Mouse (Mus musculus) limb, embryonic 13.5 days (tissue): ENCODE measurements around the gene Tdrd1. TPM values are rescaled to one million over a fixed set of nuclear protein-coding genes. Genes with fewer than 3 reads are reported as not detected.

ENCODE experiments used
- ATAC-seq: fragments of 200-750 bp; cut with Nextera tagmentation; 2 replicates; pipeline ENCODE4 v1.8.0; 2017; ENCODE audit warnings: low read depth, moderate number of reproducible peaks, moderate TSS enrichment; ENCODE audit not compliant: low FRiP score
- H3K27ac ChIP-seq: fragments of 300-500 bp; sonication (generic); 2 replicates; pipeline ENCODE4 v1.5.1; 2015; ENCODE audit warnings: inconsistent platforms, mild to moderate bottlenecking, moderate library complexity
- H3K27me3 ChIP-seq: fragments of 300-500 bp; sonication (generic); 2 replicates; pipeline ENCODE4 v1.6.1; 2015; ENCODE audit warnings: mild to moderate bottlenecking, inconsistent platforms
- H3K36me3 ChIP-seq: fragments of 300-500 bp; sonication (generic); 2 replicates; pipeline ENCODE4 v1.6.1; 2015; ENCODE audit warnings: inconsistent platforms, mild to moderate bottlenecking, moderate library complexity
- H3K4me1 ChIP-seq: fragments of 300-500 bp; sonication (generic); 2 replicates; pipeline ENCODE4 v1.6.1; 2015; ENCODE audit warnings: inconsistent platforms
- H3K4me2 ChIP-seq: fragments of 300-500 bp; sonication (generic); replicated peaks from 2 replicates; pipeline ENCODE4 v1.6.1; 2015; ENCODE audit warnings: inconsistent platforms, mild to moderate bottlenecking, moderate library complexity
- H3K4me3 ChIP-seq: fragments of 300-500 bp; sonication (generic); 2 replicates; pipeline ENCODE4 v1.5.1; 2015; ENCODE audit warnings: moderate library complexity, mild to moderate bottlenecking, inconsistent platforms
- H3K9ac ChIP-seq: fragments of 300-500 bp; sonication (generic); 2 replicates; pipeline ENCODE4 v1.6.1; 2015; ENCODE audit warnings: mild to moderate bottlenecking, inconsistent platforms
- H3K9me3 ChIP-seq: fragments of 300-500 bp; sonication (generic); 2 replicates; pipeline ENCODE4 v1.6.1; 2016; ENCODE audit warnings: inconsistent platforms
- WGBS: fragments of 180-500 bp; shearing (Covaris S2); methylation state at CpG from one replicate; pipeline ENCODE4 v1.1.7; 2015; 5-methylcytosine and 5-hydroxymethylcytosine counted together
- polyA plus RNA-seq: library from polyadenylated mRNA; unstranded; fragments of >200 nt; fragmentation: Nextera tagmentation; extraction: Ambion mirVana; gene quantifications from 2 replicates; pipeline ENCODE4 v1.2.1, GENCODE M21; 2015

The Tdrd1 gene
- polyA plus RNA-seq, 1 experiment from 2014 or later, result 2.2 TPM

DNA sequence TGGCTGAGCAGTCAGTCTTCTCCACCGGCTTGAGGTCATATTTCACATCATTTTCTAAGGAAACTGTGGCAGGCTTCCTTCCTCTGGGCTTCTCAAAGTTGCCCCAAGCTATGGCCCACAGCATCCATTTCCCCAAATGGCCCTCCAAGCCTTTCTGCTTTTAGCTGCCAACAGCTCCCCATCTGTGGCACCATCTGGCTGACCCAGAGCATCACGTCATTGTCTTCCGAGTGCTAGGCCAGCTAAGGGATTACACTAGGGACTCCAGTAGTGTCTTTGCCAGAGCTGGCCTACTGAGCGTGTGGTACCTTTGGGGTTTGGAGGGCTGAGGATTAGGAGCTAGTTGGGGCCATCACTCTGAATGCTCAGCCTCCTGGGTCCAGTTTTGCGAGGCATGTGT lies 66.6 kb downstream of the Tdrd1 start:
- Histone ChIP-seq H3K36me3 (no peaks in the 10 kb centered on the region), H3K27ac (no peak overlapping the region), H3K4me2 (no peak overlapping the region), H3K27me3 (no peaks in the 10 kb centered on the region), H3K4me1 (peaks cover 24% of the 10 kb centered on the region), H3K4me3 (no peak overlapping the region), H3K9me3 (no peaks in the 10 kb centered on the region), H3K9ac (no peak overlapping the region)
- 78% methylated on average over 5 of the region's 5 CpGs for WGBS
- no peak for ATAC-seq

DNA sequence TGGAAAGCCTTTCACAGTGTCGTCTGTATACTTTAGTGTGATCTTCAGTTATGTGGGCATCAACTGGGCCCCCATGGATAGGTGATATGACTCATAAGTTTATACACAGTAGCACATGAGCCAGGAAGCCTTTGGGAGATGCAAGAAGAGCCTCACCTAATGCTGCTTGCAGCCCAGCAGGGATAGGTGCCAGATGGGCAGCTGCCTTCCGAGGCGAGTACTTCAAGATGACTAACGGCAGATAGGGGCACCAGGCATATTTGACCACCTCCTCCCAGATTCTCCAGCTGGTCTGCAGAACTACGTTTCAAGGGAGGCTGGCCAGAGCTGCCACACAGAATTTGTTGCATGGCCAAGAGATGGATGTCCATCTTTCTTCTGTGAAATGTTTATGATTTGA lies 67.3 kb downstream of the Tdrd1 start:
- ATAC-seq, result no peak
- WGBS, result 77% methylated on average over 5 of the region's 5 CpGs
- Histone ChIP-seq H3K27ac (no peak overlapping the region), H3K9me3 (no peaks in the 10 kb centered on the region), H3K4me2 (no peak overlapping the region), H3K36me3 (no peaks in the 10 kb centered on the region), H3K27me3 (no peaks in the 10 kb centered on the region), H3K4me3 (no peak overlapping the region), H3K9ac (no peak overlapping the region), H3K4me1 (peaks cover 21% of the 10 kb centered on the region)

DNA sequence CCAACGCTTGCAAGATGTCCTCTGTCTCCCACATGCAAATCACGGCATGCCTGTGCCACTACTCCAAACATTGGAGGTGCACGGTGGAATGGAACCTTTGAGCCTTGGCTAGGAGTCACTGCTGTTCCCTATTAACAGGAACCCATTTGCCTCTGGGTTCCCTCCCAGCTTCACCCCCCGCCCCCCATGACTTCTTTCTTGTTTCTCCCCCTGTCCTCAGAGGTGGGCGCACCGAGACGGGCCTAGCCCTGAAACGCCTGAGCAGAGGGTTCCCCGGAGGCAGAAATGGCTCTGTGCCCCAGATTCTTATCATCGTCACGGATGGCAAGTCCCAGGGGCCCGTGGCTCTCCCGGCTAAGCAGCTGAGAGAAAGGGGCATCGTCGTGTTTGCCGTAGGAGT lies 71.6 kb downstream of the Tdrd1 start:
- Histone ChIP-seq H3K4me1 (no peaks in the 10 kb centered on the region; the same call in 1 of the 2 replicates), H3K9me3 (no peaks in the 10 kb centered on the region), H3K4me2 (no peak overlapping the region), H3K4me3 (no peak overlapping the region), H3K9ac (no peak overlapping the region), H3K27ac (no peak overlapping the region), H3K27me3 (0 out of 2 replicates have a peak, but pooled peaks cover 4% of the 10 kb centered on the region), H3K36me3 (no peaks in the 10 kb centered on the region)
- 86% methylated on average over 16 of the region's 16 CpGs for WGBS
- ATAC-seq, result no peak

DNA sequence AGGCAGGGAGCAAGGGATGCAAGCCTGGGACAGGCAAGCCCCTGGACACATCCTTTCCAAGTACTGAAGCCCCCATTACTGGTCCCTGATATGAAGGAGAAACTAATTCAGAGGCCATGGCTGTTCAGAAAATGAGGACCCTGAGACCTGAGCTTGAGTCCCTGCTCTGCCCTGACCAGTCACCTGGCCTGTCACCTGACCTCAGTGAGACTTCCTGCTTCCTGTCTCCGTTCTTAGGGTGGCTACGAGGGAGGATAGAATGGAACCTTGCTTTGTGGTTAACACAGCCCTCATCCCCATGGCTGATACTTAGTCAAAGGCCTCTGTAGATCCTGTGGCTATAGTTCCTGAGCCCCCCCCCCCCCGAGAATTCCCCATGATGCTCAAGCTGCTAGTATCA lies 78.1 kb downstream of the Tdrd1 start:
- H3K27me3 ChIP-seq, result 0 out of 2 replicates have a peak, but pooled peaks cover 4% of the 10 kb centered on the region
- peaks cover 9% of the 10 kb centered on the region for H3K4me1 ChIP-seq
- ATAC-seq, result no peak
- no peaks in the 10 kb centered on the region for H3K9me3 ChIP-seq
- no peaks in the 10 kb centered on the region for H3K36me3 ChIP-seq
- WGBS, result 82% methylated on average over 3 of the region's 3 CpGs
- H3K4me3 ChIP-seq, result no peak overlapping the region
- H3K9ac ChIP-seq, result no peak overlapping the region
- H3K27ac ChIP-seq, result no peak overlapping the region
- H3K4me2 ChIP-seq, result no peak overlapping the region

DNA sequence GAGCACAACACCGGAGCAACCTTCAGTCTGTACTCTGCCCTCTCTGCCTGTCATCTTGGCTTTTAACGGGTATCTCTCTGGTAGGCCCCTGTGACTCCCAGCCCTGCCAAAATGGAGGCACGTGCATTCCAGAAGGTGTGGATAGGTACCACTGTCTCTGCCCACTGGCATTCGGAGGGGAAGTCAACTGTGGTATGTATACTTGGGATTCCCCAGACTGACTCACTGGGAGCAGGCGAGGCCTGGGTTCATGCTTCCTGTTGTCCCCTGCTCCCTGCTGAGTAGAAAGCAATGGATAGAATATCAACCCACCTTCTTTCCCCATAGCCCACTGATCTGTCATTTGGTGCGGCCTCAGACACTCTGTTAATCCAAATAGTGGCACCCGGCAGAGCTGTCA lies 79.4 kb downstream of the Tdrd1 start:
- Histone ChIP-seq H3K9ac (no peak overlapping the region), H3K27me3 (0 out of 2 replicates have a peak, but pooled peaks cover 4% of the 10 kb centered on the region), H3K36me3 (no peaks in the 10 kb centered on the region), H3K9me3 (no peaks in the 10 kb centered on the region), H3K4me1 (peaks cover 9% of the 10 kb centered on the region), H3K27ac (no peak overlapping the region), H3K4me3 (no peak overlapping the region), H3K4me2 (no peak overlapping the region)
- WGBS, result 89% methylated on average over 7 of the region's 7 CpGs
- ATAC-seq, result no peak

DNA sequence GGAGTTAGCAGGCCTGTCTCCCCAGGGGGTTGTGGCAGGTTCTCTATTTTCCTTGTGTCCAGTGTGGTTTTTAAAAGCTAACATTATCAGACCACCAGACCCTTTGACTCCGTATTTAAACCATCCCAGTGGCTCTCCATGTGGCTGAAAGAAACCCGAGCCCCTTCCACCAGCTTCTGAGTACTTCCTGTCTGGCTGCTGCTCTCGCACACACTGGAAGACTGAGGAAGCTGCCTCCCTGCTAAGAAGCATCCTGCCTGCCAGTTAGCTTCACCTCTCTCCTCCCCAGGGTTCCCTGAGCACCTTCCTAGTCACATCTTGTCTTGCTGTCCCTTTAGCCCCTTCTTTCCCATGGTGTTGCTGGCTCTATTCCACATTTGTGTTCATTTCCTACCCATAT lies 81.8 kb downstream of the Tdrd1 start:
- Histone ChIP-seq H3K4me3 (no peak overlapping the region), H3K27me3 (no peaks in the 10 kb centered on the region), H3K4me1 (peaks cover 18% of the 10 kb centered on the region), H3K36me3 (no peaks in the 10 kb centered on the region), H3K9me3 (no peaks in the 10 kb centered on the region), H3K4me2 (no peak overlapping the region), H3K27ac (no peak overlapping the region), H3K9ac (no peak overlapping the region)
- WGBS, result 15% methylated on average over 3 of the region's 3 CpGs
- ATAC-seq, result no peak

DNA sequence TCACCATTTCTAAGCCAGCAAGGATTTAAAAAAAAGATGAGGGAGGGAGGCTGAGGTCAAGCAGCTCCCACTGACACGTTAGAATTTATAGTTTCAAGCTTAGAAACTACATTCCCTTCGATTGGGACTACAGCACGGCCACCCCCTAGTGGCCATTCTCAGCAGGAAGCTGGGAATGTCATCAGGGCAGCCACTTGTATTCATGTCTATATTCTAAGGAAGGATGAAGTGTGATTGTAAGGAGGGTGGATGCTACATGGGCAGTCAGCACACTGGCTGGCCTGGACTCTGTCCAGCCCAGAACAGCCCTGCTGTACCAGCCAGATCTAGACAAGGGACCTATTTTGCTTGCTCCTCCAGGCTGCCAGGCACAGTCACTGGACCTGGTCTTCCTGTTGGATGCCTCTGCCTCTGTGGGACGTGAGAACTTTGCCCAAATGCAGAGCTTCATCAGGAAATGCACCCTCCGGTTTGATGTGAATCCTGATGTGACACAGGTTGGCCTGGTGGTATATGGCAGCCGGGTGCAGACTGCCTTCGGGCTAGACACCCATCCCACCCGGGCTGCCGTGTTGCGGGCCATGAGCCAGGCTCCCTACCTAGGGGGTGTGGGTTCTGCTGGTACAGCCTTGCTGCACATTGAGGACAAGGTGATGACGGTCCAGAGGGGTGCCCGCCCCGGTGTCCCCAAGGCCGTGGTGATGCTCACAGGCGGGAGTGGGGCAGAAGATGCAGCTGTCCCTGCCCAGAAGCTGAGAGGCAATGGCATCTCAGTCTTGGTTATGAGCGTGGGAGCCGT lies 82.7 kb downstream of the Tdrd1 start:
- Histone ChIP-seq H3K36me3 (no peaks in the 10 kb centered on the region), H3K4me3 (no peak overlapping the region), H3K9ac (no peak overlapping the region), H3K4me2 (no peak overlapping the region), H3K27ac (no peak overlapping the region), H3K4me1 (peaks cover 18% of the 10 kb centered on the region), H3K9me3 (no peaks in the 10 kb centered on the region), H3K27me3 (no peaks in the 10 kb centered on the region)
- ATAC-seq, result no peak
- WGBS, result 74% methylated on average over 17 of the region's 17 CpGs

DNA sequence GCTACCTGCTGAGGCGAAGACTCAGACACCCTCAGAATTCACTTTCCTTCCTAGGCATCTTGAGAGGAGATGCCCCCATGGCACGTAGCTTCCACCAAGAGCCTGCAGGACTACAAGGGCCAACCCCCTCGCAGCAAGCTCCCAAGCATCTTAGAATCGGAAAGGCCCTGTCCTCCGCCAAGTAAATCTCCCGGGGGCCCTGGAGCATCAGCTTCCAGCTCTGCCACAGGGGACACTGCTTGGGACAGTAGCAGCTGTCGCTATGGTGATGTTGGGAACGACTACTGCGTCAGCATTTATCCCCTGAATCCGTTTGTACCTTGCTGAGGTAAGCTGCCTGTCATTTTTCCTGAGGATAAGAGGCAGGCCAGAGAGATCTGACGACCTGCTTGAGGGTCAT lies 84.6 kb downstream of the Tdrd1 start:
- 62% methylated on average over 11 of the region's 11 CpGs for WGBS
- Histone ChIP-seq H3K9me3 (peaks cover 7% of the 10 kb centered on the region; the same call in 1 of the 2 replicates), H3K9ac (no peak overlapping the region), H3K4me3 (no peak overlapping the region), H3K36me3 (peaks cover 6% of the 10 kb centered on the region; the same call in 1 of the 2 replicates), H3K4me1 (peaks cover 18% of the 10 kb centered on the region), H3K27ac (no peak overlapping the region), H3K4me2 (no peak overlapping the region), H3K27me3 (no peaks in the 10 kb centered on the region)
- no peak for ATAC-seq

DNA sequence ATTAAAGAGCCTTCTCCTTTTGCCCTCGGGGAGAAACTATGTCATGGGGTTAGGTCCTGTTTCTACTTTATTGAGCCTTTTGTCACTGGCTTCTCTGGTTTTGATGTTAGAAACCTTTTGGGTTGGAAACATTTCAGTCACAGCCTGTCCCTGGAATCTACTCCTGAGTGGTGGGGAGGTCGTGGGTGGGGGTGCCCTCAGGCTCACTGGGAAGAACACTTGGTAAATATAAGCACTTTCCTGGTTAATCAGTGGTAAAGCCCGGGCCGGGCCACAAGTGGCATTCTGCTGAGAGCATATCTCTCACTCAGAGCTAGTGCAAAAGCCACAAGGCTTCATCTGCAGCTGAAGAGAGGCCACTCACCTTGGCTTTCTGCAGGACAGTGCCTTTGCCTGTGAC lies 87.8 kb downstream of the Tdrd1 start:
- WGBS, result 78% methylated on average over 4 of the region's 4 CpGs
- no peak overlapping the region for H3K4me2 ChIP-seq
- H3K9ac ChIP-seq, result no peak overlapping the region
- H3K9me3 ChIP-seq, result peaks cover 7% of the 10 kb centered on the region; the same call in 1 of the 2 replicates
- peaks cover 9% of the 10 kb centered on the region for H3K4me1 ChIP-seq
- H3K27ac ChIP-seq, result no peak overlapping the region
- no peaks in the 10 kb centered on the region for H3K27me3 ChIP-seq
- H3K4me3 ChIP-seq, result no peak overlapping the region
- peaks cover 6% of the 10 kb centered on the region; the same call in 1 of the 2 replicates for H3K36me3 ChIP-seq
- no peak for ATAC-seq

DNA sequence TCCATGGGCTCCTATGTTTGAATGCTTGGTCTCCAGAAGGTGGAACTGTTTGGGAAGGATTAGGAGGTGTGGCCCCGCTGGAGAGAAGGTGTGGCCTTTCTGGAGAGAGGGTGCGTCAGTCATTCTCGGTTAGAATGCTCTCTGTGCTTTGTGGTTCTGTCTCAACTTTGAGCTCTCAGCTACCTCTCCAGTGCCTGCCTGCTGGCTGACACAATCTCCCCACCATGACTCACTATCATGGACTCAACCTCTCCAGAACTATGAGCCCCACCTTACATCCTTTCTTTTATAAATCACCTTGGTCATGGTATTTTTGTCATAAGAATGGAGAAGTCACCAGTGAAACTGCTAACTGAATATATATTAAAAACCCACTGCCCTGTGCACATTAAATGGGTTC lies 88.6 kb downstream of the Tdrd1 start:
- 96% methylated on average over 3 of the region's 3 CpGs for WGBS
- H3K4me2 ChIP-seq, result no peak overlapping the region
- peaks cover 6% of the 10 kb centered on the region; the same call in 1 of the 2 replicates for H3K36me3 ChIP-seq
- H3K4me1 ChIP-seq, result peaks cover 9% of the 10 kb centered on the region
- no peak overlapping the region for H3K9ac ChIP-seq
- H3K27ac ChIP-seq, result no peak overlapping the region
- peaks cover 7% of the 10 kb centered on the region; the same call in 1 of the 2 replicates for H3K9me3 ChIP-seq
- ATAC-seq, result no peak
- no peak overlapping the region for H3K4me3 ChIP-seq
- no peaks in the 10 kb centered on the region for H3K27me3 ChIP-seq

DNA sequence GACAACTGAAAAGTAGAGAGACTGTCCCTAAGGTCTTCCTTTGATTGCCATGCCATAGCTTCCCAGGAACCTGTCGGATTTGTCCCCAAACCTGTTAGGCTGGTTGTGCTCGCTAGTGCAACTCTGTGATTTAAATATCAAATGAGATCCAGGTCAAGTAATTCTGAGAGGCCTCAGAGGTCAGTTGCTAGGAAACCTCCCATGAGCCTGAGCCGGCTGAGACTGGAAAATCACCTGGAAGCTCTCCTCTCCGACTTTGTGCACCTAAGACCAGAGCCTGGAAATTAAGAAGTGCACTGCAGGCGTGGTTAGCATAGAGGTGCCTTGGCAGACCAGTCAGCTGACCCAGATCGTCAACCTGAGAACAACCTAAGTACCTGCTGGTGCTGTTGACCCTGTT lies 89.1 kb downstream of the Tdrd1 start:
- H3K9ac ChIP-seq, result no peak overlapping the region
- H3K4me3 ChIP-seq, result no peak overlapping the region
- no peak for ATAC-seq
- H3K9me3 ChIP-seq, result peaks cover 7% of the 10 kb centered on the region; the same call in 1 of the 2 replicates
- H3K4me2 ChIP-seq, result no peak overlapping the region
- WGBS, result 54% methylated on average over 6 of the region's 6 CpGs
- H3K4me1 ChIP-seq, result peaks cover 9% of the 10 kb centered on the region
- peaks cover 6% of the 10 kb centered on the region; the same call in 1 of the 2 replicates for H3K36me3 ChIP-seq
- H3K27ac ChIP-seq, result no peak overlapping the region
- no peaks in the 10 kb centered on the region for H3K27me3 ChIP-seq
